Mouse (Mus musculus) heart, postnatal 4 days (tissue): ENCODE data around the gene Eif2b2. TPM values are rescaled to one million over a fixed set of nuclear protein-coding genes. Genes with fewer than 3 reads are reported as not detected.
A peak's percentile ranks its signal among the peaks of the same experiment; 100 is the strongest.

ENCODE experiments used
- DNase-seq: peaks from one replicate; pipeline ENCODE4 v3.0.0; 2021
- microRNA-seq, 2 experiments: library from miRNA; unstranded; fragments of <30 nt; microRNA quantifications; one replicate each; pipeline ENCODE4 v1.2.0; 2021 to 2022
- total RNA-seq, 2 experiments: library from RNA; stranded (reverse); gene quantifications; 2 replicates each; pipeline ENCODE4 v1.2.3; 2021

Eif2b2 gene
- total RNA-seq, 2 experiments from 2014 or later: 55.0 to 55.9 TPM

- DNase-seq: no peak
Measured at GRCm38 (mm10) chr12:85257008-85257639, 37.8 kb downstream of the Eif2b2 start.

DNA sequence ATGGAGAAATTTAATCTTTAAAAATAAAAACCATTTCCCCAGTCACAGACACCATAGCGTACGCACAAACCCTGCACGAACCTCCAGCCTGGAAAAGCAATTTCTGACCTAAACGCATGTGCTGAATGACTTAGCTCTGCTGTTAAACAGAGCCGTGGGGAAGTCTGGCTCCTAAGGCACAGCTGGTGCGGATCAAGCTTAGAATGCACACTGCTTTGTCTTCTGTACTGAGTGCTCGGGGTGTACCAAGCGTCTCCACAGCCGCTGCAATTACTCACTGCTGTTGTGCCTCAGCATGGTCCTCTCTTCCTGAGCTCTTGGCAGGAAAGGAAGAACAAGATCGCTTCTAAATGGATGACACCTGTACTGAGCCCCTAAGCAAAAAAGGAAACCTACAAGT is 43.2 kb downstream of the Eif2b2 start:
- peak; percentile 20 for DNase-seq

DNA sequence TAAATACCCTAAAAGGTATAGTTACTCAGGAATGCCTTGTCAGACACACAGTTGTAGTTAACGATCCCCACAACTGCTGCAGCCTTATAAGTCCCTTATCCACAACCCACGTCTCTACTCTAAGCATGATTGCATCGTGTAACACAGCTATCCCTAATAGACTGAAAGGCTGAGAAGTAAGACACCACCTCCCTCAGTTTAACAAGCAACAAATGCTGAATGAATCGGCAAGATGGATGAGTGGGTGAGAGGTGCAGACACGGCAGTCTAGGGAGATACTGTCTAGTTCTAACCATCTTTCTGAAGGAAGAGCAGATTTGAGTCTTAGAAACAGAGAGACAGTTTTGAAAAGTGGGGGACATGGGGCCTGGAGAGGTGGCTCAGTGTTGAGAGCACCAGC is 43.9 kb downstream of the Eif2b2 start:
- DNase-seq: no peak

GRCm38 (mm10) chr12:85264531-85264930 is 45.2 kb downstream of the Eif2b2 start:
- DNase-seq: peak; percentile 42

DNA sequence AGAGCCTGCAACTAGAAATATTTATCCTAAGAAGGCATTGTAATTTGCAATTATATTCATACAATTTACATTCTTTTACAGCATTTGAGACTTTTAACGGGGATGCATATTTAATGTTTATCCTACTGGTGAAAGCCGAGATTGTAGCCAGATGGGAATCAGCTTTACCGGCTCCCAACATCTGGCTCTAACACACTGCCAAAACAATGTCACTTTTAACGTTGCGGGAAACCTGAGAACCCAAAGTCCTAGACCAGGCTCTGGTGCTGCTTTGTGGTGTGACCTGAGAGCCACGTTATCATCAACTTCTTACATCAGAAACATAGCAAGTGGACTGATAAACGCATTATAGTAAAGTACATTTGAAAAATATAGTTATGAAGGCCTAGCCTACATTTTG is 45.7 kb downstream of the Eif2b2 start:
- DNase-seq: no peak

GRCm38 (mm10) chr12:85266248-85266647 is 47.0 kb downstream of the Eif2b2 start:
- DNase-seq: no peak

DNA sequence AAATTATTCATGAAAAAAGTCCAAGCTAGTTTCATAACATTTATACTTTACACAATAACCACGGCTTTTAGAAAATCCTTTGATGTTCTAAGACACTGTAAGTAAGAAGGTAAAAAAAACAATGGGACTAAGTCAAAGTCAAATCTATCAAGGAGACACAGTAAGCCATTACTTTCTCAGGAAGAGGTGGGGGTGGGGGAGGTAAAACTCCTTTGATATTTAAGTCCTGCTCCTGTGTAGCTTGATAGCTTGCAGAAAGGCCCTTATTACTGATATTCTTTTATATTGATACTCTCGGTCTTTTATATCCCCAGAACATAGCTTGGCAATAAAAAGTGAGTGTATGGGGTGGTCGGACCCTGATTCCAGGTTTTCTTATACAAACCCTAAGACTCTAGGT is 50.5 kb downstream of the Eif2b2 start:
- no peak for DNase-seq

DNA sequence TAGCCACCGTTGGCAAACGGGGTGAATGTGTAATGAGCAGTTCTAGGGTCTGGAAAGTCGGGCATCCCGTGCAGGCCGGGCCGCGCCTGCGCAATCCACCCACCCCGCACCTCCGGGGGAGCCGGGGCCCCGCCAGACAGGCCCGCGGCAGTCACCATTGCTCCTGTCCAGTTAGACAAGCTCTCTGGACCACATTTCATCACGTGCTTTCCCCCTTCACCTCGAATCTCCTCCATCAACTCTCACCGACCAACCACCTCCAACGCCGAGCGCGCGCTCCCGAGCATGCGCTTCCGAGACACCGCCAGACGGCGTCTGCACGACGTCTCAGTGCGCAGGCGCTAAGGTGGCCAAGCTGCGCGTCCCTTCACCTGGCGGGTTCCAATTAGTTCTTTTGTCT is 51.0 kb downstream of the Eif2b2 start, which contains the start of gene Mlh3:
Gene Mlh3 (minus strand): TSS at position 281 of the 400 bp plus-strand sequence.
- DNase-seq: peak; percentile 84

GRCm38 (mm10) chr12:85271132-85271842 is 52.0 kb downstream of the Eif2b2 start:
- DNase-seq: no peak

- no peak for DNase-seq
Measured at GRCm38 (mm10) chr12:85271843-85272206, 52.5 kb downstream of the Eif2b2 start.

- peak; percentile 33 for DNase-seq
Measured at GRCm38 (mm10) chr12:85273508-85273907, 54.2 kb downstream of the Eif2b2 start.

Small RNA genes within 50 kb of the gene (microRNA-seq; reads per million reads assigned to microRNA genes)
- 0 to 0.20 reads per million in 2 experiments for gene Mir6938

Other genes starting within 250 kb of the Eif2b2 start
- 10 to 100 TPM; 47.9 to 49.5 TPM for gene Fcf1, start 248.6 kb upstream of the Eif2b2 start, total RNA-seq
- gene Arel1, start 248.6 kb upstream of the Eif2b2 start, total RNA-seq: 10 to 100 TPM; 38.5 to 40.1 TPM
- gene Ylpm1, start 223.2 kb upstream of the Eif2b2 start, total RNA-seq: 10 to 100 TPM; 39.4 to 45.2 TPM
- 1 to 10 TPM; 2.3 to 2.6 TPM for gene Prox2, start 108.7 kb upstream of the Eif2b2 start, total RNA-seq
- 100 to 1,000 TPM; 538 to 559 TPM for gene Dlst, start 108.6 kb upstream of the Eif2b2 start, total RNA-seq
- gene Rps6kl1, start 68.2 kb upstream of the Eif2b2 start, total RNA-seq: 1 to 10 TPM; 2.3 to 3.0 TPM
- 1 to 10 TPM; 3.7 to 4.9 TPM for gene Pgf, start 41.7 kb upstream of the Eif2b2 start, total RNA-seq
- gene Mlh3, start 51.1 kb downstream of the Eif2b2 start, total RNA-seq: 1 to 10 TPM; 6.9 to 8.7 TPM
- 10 to 100 TPM; 20.9 to 24.0 TPM for gene Acyp1, start 69.0 kb downstream of the Eif2b2 start, total RNA-seq
- gene Zc2hc1c, start 69.1 kb downstream of the Eif2b2 start, total RNA-seq: 1 to 10 TPM in 1 of 2 experiments, under 1 TPM in 1; 0.98 to 1.2 TPM
- 10 to 100 TPM; 68.4 to 73.6 TPM for gene Nek9, start 119.9 kb downstream of the Eif2b2 start, total RNA-seq
- gene Tmed10, start 155.4 kb downstream of the Eif2b2 start, total RNA-seq: 100 to 1,000 TPM; 195 to 196 TPM